Mouse (Mus musculus) activated CD4-positive, CD25-positive, alpha-beta regulatory T cell, adult 4 months (primary cell): ENCODE measurements around the gene Noc2l. TPM values are rescaled to one million over a fixed set of nuclear protein-coding genes. Genes with fewer than 3 reads are reported as not detected.

Source experiments
- ATAC-seq: one replicate; pipeline ENCODE4 v1.8.0; 2017
- polyA plus RNA-seq, 2 experiments: library from polyadenylated mRNA; unstranded; fragments of 100-300 nt; shearing (Covaris generic); gene quantifications; one replicate each; pipeline ENCODE4 v1.2.1; 2017

Noc2l gene
- 10 to 100 TPM; 14.5 to 15.9 TPM for polyA plus RNA-seq

GRCm38 (mm10) chr4:156235808-156236533 is at the start of gene Noc2l:
TSS of gene Noc2l (plus strand) at chr4:156236010.
- peak; percentile 86 for ATAC-seq

- ATAC-seq = no peak
Measured at GRCm38 (mm10) chr4:156188162-156188810, 47.5 kb upstream of the Noc2l start.

GRCm38 (mm10) chr4:156188811-156189323 is 46.9 kb upstream of the Noc2l start:
- no peak for ATAC-seq

- ATAC-seq = no peak
Measured at GRCm38 (mm10) chr4:156192421-156193199, 43.2 kb upstream of the Noc2l start.

GRCm38 (mm10) chr4:156193200-156193590 is 42.6 kb upstream of the Noc2l start:
- ATAC-seq = no peak

GRCm38 (mm10) chr4:156193906-156194305 is 41.9 kb upstream of the Noc2l start:
- ATAC-seq = no peak

- no peak for ATAC-seq
Measured at GRCm38 (mm10) chr4:156194346-156194745, 41.5 kb upstream of the Noc2l start.

GRCm38 (mm10) chr4:156195927-156196870 is 39.6 kb upstream of the Noc2l start:
- ATAC-seq = no peak

- peak; percentile 24 for ATAC-seq
Measured at GRCm38 (mm10) chr4:156197131-156197828, 38.5 kb upstream of the Noc2l start, which contains the start of gene Agrn. TSS of gene Agrn (minus strand) at chr4:156197488.

- no peak for ATAC-seq
Measured at GRCm38 (mm10) chr4:156197829-156198205, 38.0 kb upstream of the Noc2l start.

- ATAC-seq = peak; percentile 53
Measured at GRCm38 (mm10) chr4:156200623-156201475, 35.0 kb upstream of the Noc2l start, which contains the start of gene Isg15. TSS of gene Isg15 (minus strand) at chr4:156200818.

GRCm38 (mm10) chr4:156202462-156202893 is 33.3 kb upstream of the Noc2l start:
- ATAC-seq = no peak

- peak; percentile 82 for ATAC-seq
Measured at GRCm38 (mm10) chr4:156203001-156203412, 32.8 kb upstream of the Noc2l start, which contains the start of gene AW011738. TSS of gene AW011738 (plus strand) at chr4:156203304.

GRCm38 (mm10) chr4:156203413-156204131 is 32.2 kb upstream of the Noc2l start:
- peak; percentile 10 for ATAC-seq

GRCm38 (mm10) chr4:156208872-156209271 is 26.9 kb upstream of the Noc2l start:
- no peak for ATAC-seq

GRCm38 (mm10) chr4:156209963-156210635 is 25.7 kb upstream of the Noc2l start:
- no peak for ATAC-seq

GRCm38 (mm10) chr4:156213134-156213533 is 22.7 kb upstream of the Noc2l start:
- ATAC-seq = no peak

- ATAC-seq = no peak
Measured at GRCm38 (mm10) chr4:156215649-156216048, 20.2 kb upstream of the Noc2l start, which contains the start of gene Perm1. TSS of gene Perm1 (plus strand) at chr4:156215868.

- no peak for ATAC-seq
Measured at GRCm38 (mm10) chr4:156216196-156216595, 19.6 kb upstream of the Noc2l start.
